Mouse (Mus musculus): ENCODE data around the gene Hist1h2ad. TPM values are rescaled to one million over a fixed set of nuclear protein-coding genes. Genes with fewer than 3 reads are reported as not detected.

The Hist1h2ad gene
- polyA plus RNA-seq, 1 experiment from 2014 or later, result 1.6 TPM

Small RNA genes within 50 kb of the gene (microRNA-seq; reads per million reads assigned to microRNA genes)
- not detected for gene Gm44297
- not detected for gene Gm44359
- gene Gm44394, result not detected

Other genes with a start within 250 kb of the Hist1h2ad start
- gene Zfp322a, start 205.2 kb upstream of the Hist1h2ad start, polyA plus RNA-seq (2015; fragmentation: Nextera tagmentation; extraction: Ambion mirVana), result 52.2 and 55.1 TPM in 2 replicates
- 9.8 and 9.9 TPM in 2 replicates for gene Abt1, start 150.5 kb upstream of the Hist1h2ad start, polyA plus RNA-seq (2015; fragmentation: Nextera tagmentation; extraction: Ambion mirVana)
- gene Btn1a1, start 108.5 kb upstream of the Hist1h2ad start, polyA plus RNA-seq (2015; fragmentation: Nextera tagmentation; extraction: Ambion mirVana), result 0.09 and 0.25 TPM in 2 replicates
- gene Btn2a2, start 85.5 kb upstream of the Hist1h2ad start, polyA plus RNA-seq (2015; fragmentation: Nextera tagmentation; extraction: Ambion mirVana), result not detected in 2 replicates
- 3.3 and 5.1 TPM in 2 replicates for gene Hist1h4h, start 43.3 kb upstream of the Hist1h2ad start, polyA plus RNA-seq (2015; fragmentation: Nextera tagmentation; extraction: Ambion mirVana)
- 0.69 TPM in 1 of 2 replicates, not detected in the other for gene Hist1h2af, start 40.5 kb upstream of the Hist1h2ad start, polyA plus RNA-seq (2015; fragmentation: Nextera tagmentation; extraction: Ambion mirVana)
- 2.2 TPM in 1 of 2 replicates, not detected in the other for gene Hist1h3g, start 39.0 kb upstream of the Hist1h2ad start, polyA plus RNA-seq (2015; fragmentation: Nextera tagmentation; extraction: Ambion mirVana)
- 0.15 and 0.44 TPM in 2 replicates for gene Hist1h2bh, start 31.0 kb upstream of the Hist1h2ad start, polyA plus RNA-seq (2015; fragmentation: Nextera tagmentation; extraction: Ambion mirVana)
- 0.27 and 0.32 TPM in 2 replicates for gene Hist1h3f, start 30.3 kb upstream of the Hist1h2ad start, polyA plus RNA-seq (2015; fragmentation: Nextera tagmentation; extraction: Ambion mirVana)
- gene Hist1h4f, start 22.7 kb upstream of the Hist1h2ad start, polyA plus RNA-seq (2015; fragmentation: Nextera tagmentation; extraction: Ambion mirVana), result not detected in 2 replicates
- 0.14 and 0.15 TPM in 2 replicates for gene Hist1h1d, start 21.1 kb upstream of the Hist1h2ad start, polyA plus RNA-seq (2015; fragmentation: Nextera tagmentation; extraction: Ambion mirVana)
- gene Hist1h3e, start 12.0 kb upstream of the Hist1h2ad start, polyA plus RNA-seq (2015; fragmentation: Nextera tagmentation; extraction: Ambion mirVana), result 1.0 and 1.4 TPM in 2 replicates
- 14.8 and 15.4 TPM in 2 replicates for gene Hist1h2ae, start 3.2 kb upstream of the Hist1h2ad start, polyA plus RNA-seq (2015; fragmentation: Nextera tagmentation; extraction: Ambion mirVana)
- 2.6 and 4.0 TPM in 2 replicates for gene Hist1h2bg, start 3.0 kb upstream of the Hist1h2ad start, polyA plus RNA-seq (2015; fragmentation: Nextera tagmentation; extraction: Ambion mirVana)
- gene Hist1h2bf, start 185 bp upstream of the Hist1h2ad start, polyA plus RNA-seq (2015; fragmentation: Nextera tagmentation; extraction: Ambion mirVana), result 1.3 and 1.5 TPM in 2 replicates
- 0.82 and 1.2 TPM in 2 replicates for gene Hist1h3d, start 1.4 kb downstream of the Hist1h2ad start, polyA plus RNA-seq (2015; fragmentation: Nextera tagmentation; extraction: Ambion mirVana)
- 34.2 and 34.9 TPM in 2 replicates for gene Hist1h4d, start 7.2 kb downstream of the Hist1h2ad start, polyA plus RNA-seq (2015; fragmentation: Nextera tagmentation; extraction: Ambion mirVana)
- 1.7 and 1.8 TPM in 2 replicates for gene Hist1h2be, start 46.7 kb downstream of the Hist1h2ad start, polyA plus RNA-seq (2015; fragmentation: Nextera tagmentation; extraction: Ambion mirVana)
- 5.4 and 5.5 TPM in 2 replicates for gene Hist1h1e, start 48.2 kb downstream of the Hist1h2ad start, polyA plus RNA-seq (2015; fragmentation: Nextera tagmentation; extraction: Ambion mirVana)
- gene Hist1h2ac, start 109.6 kb downstream of the Hist1h2ad start, polyA plus RNA-seq (2015; fragmentation: Nextera tagmentation; extraction: Ambion mirVana), result 0.32 and 0.37 TPM in 2 replicates
- 17.3 and 17.7 TPM in 2 replicates for gene Hist1h2bc, start 109.8 kb downstream of the Hist1h2ad start, polyA plus RNA-seq (2015; fragmentation: Nextera tagmentation; extraction: Ambion mirVana)
- not detected in 2 replicates for gene Hist1h1t, start 121.4 kb downstream of the Hist1h2ad start, polyA plus RNA-seq (2015; fragmentation: Nextera tagmentation; extraction: Ambion mirVana)
- 1.8 and 3.0 TPM in 2 replicates for gene Hist1h4c, start 124.1 kb downstream of the Hist1h2ad start, polyA plus RNA-seq (2015; fragmentation: Nextera tagmentation; extraction: Ambion mirVana)
- 3.0 and 3.8 TPM in 2 replicates for gene Hfe, start 136.5 kb downstream of the Hist1h2ad start, polyA plus RNA-seq (2015; fragmentation: Nextera tagmentation; extraction: Ambion mirVana)
- gene Hist1h1c, start 164.4 kb downstream of the Hist1h2ad start, polyA plus RNA-seq (2015; fragmentation: Nextera tagmentation; extraction: Ambion mirVana), result 6.9 and 8.3 TPM in 2 replicates
- 0.41 and 1.4 TPM in 2 replicates for gene Hist1h3c, start 171.2 kb downstream of the Hist1h2ad start, polyA plus RNA-seq (2015; fragmentation: Nextera tagmentation; extraction: Ambion mirVana)
- gene Hist1h2bb, start 172.4 kb downstream of the Hist1h2ad start, polyA plus RNA-seq (2015; fragmentation: Nextera tagmentation; extraction: Ambion mirVana), result 0.37 and 0.83 TPM in 2 replicates
- 4.6 and 7.2 TPM in 2 replicates for gene Hist1h2ab, start 176.7 kb downstream of the Hist1h2ad start, polyA plus RNA-seq (2015; fragmentation: Nextera tagmentation; extraction: Ambion mirVana)
- 0.67 and 1.2 TPM in 2 replicates for gene Hist1h3b, start 177.9 kb downstream of the Hist1h2ad start, polyA plus RNA-seq (2015; fragmentation: Nextera tagmentation; extraction: Ambion mirVana)
- gene Hist1h4b, start 182.6 kb downstream of the Hist1h2ad start, polyA plus RNA-seq (2015; fragmentation: Nextera tagmentation; extraction: Ambion mirVana), result 2.0 TPM in 1 of 2 replicates, not detected in the other
- gene Hist1h4a, start 186.8 kb downstream of the Hist1h2ad start, polyA plus RNA-seq (2015; fragmentation: Nextera tagmentation; extraction: Ambion mirVana), result not detected in 2 replicates
- 0.77 and 0.98 TPM in 2 replicates for gene Hist1h3a, start 188.0 kb downstream of the Hist1h2ad start, polyA plus RNA-seq (2015; fragmentation: Nextera tagmentation; extraction: Ambion mirVana)
- gene Hist1h1a, start 189.3 kb downstream of the Hist1h2ad start, polyA plus RNA-seq (2015; fragmentation: Nextera tagmentation; extraction: Ambion mirVana), result 0.41 and 0.48 TPM in 2 replicates
- gene Trim38, start 195.5 kb downstream of the Hist1h2ad start, polyA plus RNA-seq (2015; fragmentation: Nextera tagmentation; extraction: Ambion mirVana), result not detected in 2 replicates
- gene Slc17a2, start 232.6 kb downstream of the Hist1h2ad start, polyA plus RNA-seq (2015; fragmentation: Nextera tagmentation; extraction: Ambion mirVana), result not detected in 2 replicates

All from midbrain, embryonic 15.5 days (tissue).